Mouse (Mus musculus): ENCODE data around the gene Rgs6. TPM values are rescaled to one million over a fixed set of nuclear protein-coding genes. Genes with fewer than 3 reads are reported as not detected.
A peak's percentile ranks its signal among the peaks of the same experiment; 100 is the strongest.

Rgs6 gene
- polyA plus RNA-seq, 1 experiment from 2014 or later, result 12.5 TPM

GRCm38 (mm10) chr12:83073879-83074368, 485.8 kb downstream of the Rgs6 start:
- no peaks in the 10 kb centered on the region for H3K27me3 ChIP-seq (ENCODE audit: control insufficient read depth, insufficient read depth, low read length)
- 70% methylated on average over 6 of the region's 6 CpGs for WGBS
- ATAC-seq (ENCODE audit: low FRiP score, low TSS enrichment) (no peak), DNase-seq (no peak)
- H3K9me3 ChIP-seq (ENCODE audit: control insufficient read depth, low read length), result no peaks in the 10 kb centered on the region
- no peaks in the 10 kb centered on the region for H3K36me3 ChIP-seq (ENCODE audit: control insufficient read depth, insufficient read depth, low read length)
- peaks cover 18% of the 10 kb centered on the region for H3K4me1 ChIP-seq (ENCODE audit: control insufficient read depth, insufficient read depth, low read length)
- H3K9ac ChIP-seq (replicated peaks; ENCODE audit: low read length), result no peak overlapping the region
- no peak overlapping the region for H3K4me2 ChIP-seq (ENCODE audit: low read length)
- no peak overlapping the region for H3K4me3 ChIP-seq (replicated peaks; ENCODE audit: low read depth, low read length)
- peak overlapping the region; percentile 73 for H3K27ac ChIP-seq (replicated peaks; ENCODE audit: low read depth, low read length)

GRCm38 (mm10) chr12:83076179-83076578, 488.1 kb downstream of the Rgs6 start:
- no peaks in the 10 kb centered on the region for H3K36me3 ChIP-seq (ENCODE audit: control insufficient read depth, insufficient read depth, low read length)
- no peaks in the 10 kb centered on the region for H3K27me3 ChIP-seq (ENCODE audit: control insufficient read depth, insufficient read depth, low read length)
- H3K27ac ChIP-seq (replicated peaks; ENCODE audit: low read depth, low read length), result no peak overlapping the region
- H3K9ac ChIP-seq (replicated peaks; ENCODE audit: low read length), result no peak overlapping the region
- no peak overlapping the region for H3K4me2 ChIP-seq (ENCODE audit: low read length)
- no peak overlapping the region for H3K4me3 ChIP-seq (replicated peaks; ENCODE audit: low read depth, low read length)
- no peak for DNase-seq
- H3K9me3 ChIP-seq (ENCODE audit: control insufficient read depth, low read length), result no peaks in the 10 kb centered on the region
- H3K4me1 ChIP-seq (ENCODE audit: control insufficient read depth, insufficient read depth, low read length), result peaks cover 18% of the 10 kb centered on the region
- no peak for ATAC-seq (ENCODE audit: low FRiP score, low TSS enrichment)
- WGBS, result 94% methylated on average over 3 of the region's 3 CpGs

DNA sequence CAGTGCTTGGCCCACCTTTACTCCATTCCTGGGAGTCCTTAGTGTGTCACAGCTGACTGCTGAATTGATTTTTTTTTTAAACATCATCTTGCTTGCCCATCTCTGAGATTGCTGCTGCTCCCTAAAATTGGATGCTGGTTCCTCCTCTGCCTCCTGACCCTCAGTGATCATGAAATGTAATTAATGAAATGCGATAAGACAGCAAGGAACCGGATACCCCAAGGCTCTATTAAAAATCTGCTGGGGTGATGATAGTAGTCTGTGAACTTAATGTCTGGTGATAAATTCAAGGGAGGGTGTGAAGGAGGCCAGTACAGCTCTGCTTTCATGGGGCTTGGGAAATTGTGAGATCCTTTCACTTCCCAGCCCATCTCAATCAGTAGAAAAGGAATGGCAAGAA, 489.4 kb downstream of the Rgs6 start:
- H3K27ac ChIP-seq (replicated peaks; ENCODE audit: low read depth, low read length), result no peak overlapping the region
- DNase-seq (no peak), ATAC-seq (ENCODE audit: low FRiP score, low TSS enrichment) (no peak)
- no peak overlapping the region for H3K4me2 ChIP-seq (ENCODE audit: low read length)
- no peaks in the 10 kb centered on the region for H3K9me3 ChIP-seq (ENCODE audit: control insufficient read depth, low read length)
- no peaks in the 10 kb centered on the region for H3K27me3 ChIP-seq (ENCODE audit: control insufficient read depth, insufficient read depth, low read length)
- no peak overlapping the region for H3K4me3 ChIP-seq (replicated peaks; ENCODE audit: low read depth, low read length)
- peaks cover 12% of the 10 kb centered on the region for H3K4me1 ChIP-seq (ENCODE audit: control insufficient read depth, insufficient read depth, low read length)
- no peaks in the 10 kb centered on the region for H3K36me3 ChIP-seq (ENCODE audit: control insufficient read depth, insufficient read depth, low read length)
- H3K9ac ChIP-seq (replicated peaks; ENCODE audit: low read length), result no peak overlapping the region
- WGBS, result 62% methylated on average over 2 of the region's 2 CpGs

GRCm38 (mm10) chr12:83083427-83083826, 495.3 kb downstream of the Rgs6 start:
- WGBS, result 87% methylated on average over 3 of the region's 4 CpGs
- Histone ChIP-seq H3K36me3 (ENCODE audit: control insufficient read depth, insufficient read depth, low read length) (no peaks in the 10 kb centered on the region), H3K27me3 (ENCODE audit: control insufficient read depth, insufficient read depth, low read length) (no peaks in the 10 kb centered on the region), H3K4me3 (replicated peaks; ENCODE audit: low read depth, low read length) (no peak overlapping the region), H3K9ac (replicated peaks; ENCODE audit: low read length) (no peak overlapping the region), H3K4me1 (ENCODE audit: control insufficient read depth, insufficient read depth, low read length) (no peaks in the 10 kb centered on the region), H3K9me3 (ENCODE audit: control insufficient read depth, low read length) (no peaks in the 10 kb centered on the region), H3K4me2 (ENCODE audit: low read length) (no peak overlapping the region), H3K27ac (replicated peaks; ENCODE audit: low read depth, low read length) (no peak overlapping the region)
- DNase-seq (no peak), ATAC-seq (ENCODE audit: low FRiP score, low TSS enrichment) (no peak)

GRCm38 (mm10) chr12:83084614-83085013, 496.5 kb downstream of the Rgs6 start:
- Histone ChIP-seq H3K4me2 (ENCODE audit: low read length) (no peak overlapping the region), H3K4me1 (ENCODE audit: control insufficient read depth, insufficient read depth, low read length) (no peaks in the 10 kb centered on the region), H3K36me3 (ENCODE audit: control insufficient read depth, insufficient read depth, low read length) (no peaks in the 10 kb centered on the region), H3K9me3 (ENCODE audit: control insufficient read depth, low read length) (no peaks in the 10 kb centered on the region), H3K27me3 (ENCODE audit: control insufficient read depth, insufficient read depth, low read length) (no peaks in the 10 kb centered on the region), H3K9ac (replicated peaks; ENCODE audit: low read length) (no peak overlapping the region), H3K27ac (replicated peaks; ENCODE audit: low read depth, low read length) (no peak overlapping the region), H3K4me3 (replicated peaks; ENCODE audit: low read depth, low read length) (no peak overlapping the region)
- WGBS, result 95% methylated on average over 5 of the region's 5 CpGs
- ATAC-seq (ENCODE audit: low FRiP score, low TSS enrichment) (no peak), DNase-seq (no peak)

- Histone ChIP-seq H3K4me3 (replicated peaks; ENCODE audit: low read depth, low read length) (no peak overlapping the region), H3K4me1 (ENCODE audit: control insufficient read depth, insufficient read depth, low read length) (no peaks in the 10 kb centered on the region), H3K27ac (replicated peaks; ENCODE audit: low read depth, low read length) (no peak overlapping the region), H3K27me3 (ENCODE audit: control insufficient read depth, insufficient read depth, low read length) (no peaks in the 10 kb centered on the region), H3K9me3 (ENCODE audit: control insufficient read depth, low read length) (no peaks in the 10 kb centered on the region), H3K9ac (replicated peaks; ENCODE audit: low read length) (no peak overlapping the region), H3K36me3 (ENCODE audit: control insufficient read depth, insufficient read depth, low read length) (no peaks in the 10 kb centered on the region), H3K4me2 (ENCODE audit: low read length) (no peak overlapping the region)
- 92% methylated on average over 4 of the region's 4 CpGs for WGBS
- ATAC-seq (ENCODE audit: low FRiP score, low TSS enrichment) (no peak), DNase-seq (no peak)
These were observed 498.9 kb downstream of the Rgs6 start for GRCm38 (mm10) chr12:83087010-83087409.

DNA sequence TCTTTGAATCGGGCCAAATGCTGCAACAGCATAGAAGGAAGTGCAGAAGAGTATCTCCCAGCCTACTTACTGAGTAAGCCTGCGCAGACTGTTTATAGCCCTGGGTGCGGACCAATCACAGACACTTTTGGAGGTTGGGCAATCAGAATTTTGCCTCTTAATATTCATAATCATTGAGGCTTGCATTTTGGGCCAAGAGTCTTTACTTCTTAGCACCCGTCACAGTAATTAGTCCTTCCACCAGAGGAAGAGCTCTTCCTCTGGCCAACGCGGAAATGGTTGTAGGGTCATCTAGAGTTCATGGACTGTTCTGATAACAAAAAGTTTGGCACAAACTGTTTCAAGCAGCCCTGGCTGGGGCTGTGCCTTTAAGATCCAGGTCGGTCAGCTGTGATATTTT, 499.5 kb downstream of the Rgs6 start:
- WGBS, result 90% methylated on average over 7 of the region's 7 CpGs
- no peaks in the 10 kb centered on the region for H3K27me3 ChIP-seq (ENCODE audit: control insufficient read depth, insufficient read depth, low read length)
- no peak for ATAC-seq (ENCODE audit: low FRiP score, low TSS enrichment)

DNA sequence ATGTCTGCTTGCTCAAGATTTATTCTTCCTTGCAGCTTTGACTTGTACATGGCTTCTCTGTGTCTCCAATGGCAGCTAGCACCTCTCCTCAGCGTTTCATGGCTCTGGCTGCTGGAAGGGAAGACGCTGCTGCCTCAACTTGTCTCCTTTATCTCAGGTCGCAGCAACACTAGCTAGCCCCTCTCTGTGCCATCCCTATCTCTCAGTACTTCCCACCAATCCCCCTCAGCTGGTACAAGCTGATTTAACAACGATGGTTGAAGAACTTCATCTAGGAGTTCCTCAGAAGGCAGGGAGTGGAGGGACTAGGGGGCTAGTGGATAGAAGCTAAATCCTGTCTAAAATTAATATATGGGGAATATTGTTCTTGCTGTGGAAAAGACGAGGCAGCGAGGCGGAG, 503.9 kb downstream of the Rgs6 start:
- DNase-seq (no peak), ATAC-seq (ENCODE audit: low FRiP score, low TSS enrichment) (no peak)
- no peak overlapping the region for H3K4me3 ChIP-seq (replicated peaks; ENCODE audit: low read depth, low read length)
- H3K4me1 ChIP-seq (ENCODE audit: control insufficient read depth, insufficient read depth, low read length), result no peaks in the 10 kb centered on the region
- no peak overlapping the region for H3K27ac ChIP-seq (replicated peaks; ENCODE audit: low read depth, low read length)
- H3K27me3 ChIP-seq (ENCODE audit: control insufficient read depth, insufficient read depth, low read length), result no peaks in the 10 kb centered on the region
- no peaks in the 10 kb centered on the region for H3K36me3 ChIP-seq (ENCODE audit: control insufficient read depth, insufficient read depth, low read length)
- H3K4me2 ChIP-seq (ENCODE audit: low read length), result no peak overlapping the region
- WGBS, result 87% methylated on average over 7 of the region's 7 CpGs
- H3K9me3 ChIP-seq (ENCODE audit: control insufficient read depth, low read length), result no peaks in the 10 kb centered on the region
- H3K9ac ChIP-seq (replicated peaks; ENCODE audit: low read length), result no peak overlapping the region

More for the DNA sequence above, 499.5 kb downstream of the Rgs6 start:
- DNase-seq, result no peak
- H3K27ac ChIP-seq (replicated peaks; ENCODE audit: low read depth, low read length), result no peak overlapping the region
- H3K9me3 ChIP-seq (ENCODE audit: control insufficient read depth, low read length), result no peaks in the 10 kb centered on the region
- H3K4me1 ChIP-seq (ENCODE audit: control insufficient read depth, insufficient read depth, low read length), result no peaks in the 10 kb centered on the region
- H3K4me3 ChIP-seq (replicated peaks; ENCODE audit: low read depth, low read length), result no peak overlapping the region
- H3K4me2 ChIP-seq (ENCODE audit: low read length), result no peak overlapping the region
- H3K36me3 ChIP-seq (ENCODE audit: control insufficient read depth, insufficient read depth, low read length), result no peaks in the 10 kb centered on the region
- H3K9ac ChIP-seq (replicated peaks; ENCODE audit: low read length), result no peak overlapping the region

DNA sequence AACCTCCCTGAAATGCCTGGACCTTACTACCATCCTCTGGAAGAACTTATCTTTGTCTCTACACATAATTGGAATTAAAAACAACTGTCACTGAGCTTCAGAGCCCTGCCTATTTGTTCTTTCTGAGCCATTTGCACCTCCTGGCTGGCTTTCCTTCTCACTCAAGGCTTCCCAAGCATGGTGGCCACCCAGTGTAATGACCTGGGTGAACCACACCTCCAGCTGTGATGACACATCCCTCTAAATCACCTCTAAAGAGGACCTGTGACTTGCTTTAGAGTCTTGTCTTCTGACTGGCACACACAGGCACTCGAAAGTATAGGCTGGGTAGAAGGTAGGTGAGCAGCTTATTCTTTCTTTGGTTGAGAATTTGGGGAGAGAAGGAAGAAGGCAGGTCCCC, 509.7 kb downstream of the Rgs6 start:
- Histone ChIP-seq H3K36me3 (ENCODE audit: control insufficient read depth, insufficient read depth, low read length) (no peaks in the 10 kb centered on the region), H3K9ac (replicated peaks; ENCODE audit: low read length) (no peak overlapping the region), H3K27me3 (ENCODE audit: control insufficient read depth, insufficient read depth, low read length) (no peaks in the 10 kb centered on the region), H3K4me2 (ENCODE audit: low read length) (no peak overlapping the region), H3K27ac (replicated peaks; ENCODE audit: low read depth, low read length) (no peak overlapping the region), H3K4me1 (ENCODE audit: control insufficient read depth, insufficient read depth, low read length) (peaks cover 6% of the 10 kb centered on the region; the same call in 1 of the 2 replicates), H3K9me3 (ENCODE audit: control insufficient read depth, low read length) (no peaks in the 10 kb centered on the region), H3K4me3 (replicated peaks; ENCODE audit: low read depth, low read length) (no peak overlapping the region)
- DNase-seq (no peak), ATAC-seq (ENCODE audit: low FRiP score, low TSS enrichment) (no peak)
- WGBS, result 84% methylated on average over 1 of the region's 1 CpGs

Measured in midbrain, embryonic 14.5 days (tissue).